Mouse (Mus musculus) heart, postnatal 0 days (tissue): ENCODE data around the gene Cyp2a4.
"Not testable (repeated sequence)": the region's sequence is repeated elsewhere in the genome, so short reads cannot be mapped to it uniquely, and the experiment has no call there.

ENCODE experiments used
- CTCF ChIP-seq: IDR thresholded peaks from 2 replicates; pipeline ENCODE4 v1.5.1; 2016; ENCODE audit warnings: antibody characterized with exemption, control low read depth, low read depth
- EP300 ChIP-seq: IDR thresholded peaks from 2 replicates; pipeline ENCODE4 v1.6.1; 2016; ENCODE audit warnings: antibody characterized with exemption, low read depth

GRCm38 (mm10) chr7:26306926-26307325 is at the start of gene Cyp2a4:
- TF ChIP-seq CTCF, EP300: not testable (repeated sequence)
